Mouse (Mus musculus) myocyte (in vitro differentiated cells): ENCODE measurements around the gene Olfr554.
"Not testable (repeated sequence)": the region's sequence is repeated elsewhere in the genome, so short reads cannot be mapped to it uniquely, and the experiment has no call there.

Experiments
- CEBPB ChIP-seq: IDR thresholded peaks from 2 replicates; pipeline ENCODE4 v1.6.1; 2011; ENCODE audit warnings: mild to moderate bottlenecking, moderate library complexity; ENCODE audit not compliant: poor library complexity, insufficient read depth, severe bottlenecking
- E2F4 ChIP-seq: IDR thresholded peaks from one replicate; pipeline ENCODE4 v1.6.1; 2011; ENCODE audit warnings: mild to moderate bottlenecking, control low read depth, moderate library complexity; ENCODE audit not compliant: insufficient read depth
- MAX ChIP-seq: IDR thresholded peaks from one replicate; pipeline ENCODE4 v1.6.1; 2011; ENCODE audit warnings: low read depth, mild to moderate bottlenecking, control low read depth
- MYOD1 ChIP-seq, 3 experiments: IDR thresholded peaks; one replicate each; pipeline ENCODE4 v1.6.1; 2011; ENCODE audit warnings: control low read depth in 2 of 3, low read depth in 2 of 3, mild to moderate bottlenecking in 2 of 3, moderate library complexity in 1 of 3; ENCODE audit not compliant: insufficient read length in 2 of 3, control insufficient read depth in 1 of 3
- MYOG ChIP-seq, 3 experiments: IDR thresholded peaks; one replicate each; pipeline ENCODE4 v1.6.1; 2011; ENCODE audit warnings: control low read depth in 2 of 3, low read depth in 2 of 3, mild to moderate bottlenecking in 2 of 3; ENCODE audit not compliant: insufficient read length in 2 of 3, control insufficient read depth in 1 of 3, insufficient read depth in 1 of 3
- POLR2A ChIP-seq: IDR thresholded peaks from one replicate; pipeline ENCODE4 v1.6.1; 2011; ENCODE audit warnings: low read depth, mild to moderate bottlenecking, control low read depth, moderate library complexity; ENCODE audit not compliant: insufficient read length
- TCF12 ChIP-seq: IDR thresholded peaks from one replicate; pipeline ENCODE4 v1.6.1; 2011; ENCODE audit warnings: mild to moderate bottlenecking, control low read depth; ENCODE audit not compliant: poor library complexity, insufficient read depth, severe bottlenecking
- USF1 ChIP-seq: IDR thresholded peaks from one replicate; pipeline ENCODE4 v1.6.1; 2011; ENCODE audit warnings: low read depth, mild to moderate bottlenecking, control low read depth, moderate library complexity

GRCm38 (mm10) chr7:102620368-102620767, 17.9 kb upstream of the Olfr554 start:
- TF ChIP-seq MAX; CEBPB; TCF12; POLR2A; E2F4; MYOG (IDR thresholded peaks at IDR 0.05; ENCODE audit: control insufficient read depth in 1 of 3, insufficient read depth in 1 of 3, insufficient read length in 2 of 3, low read depth in 2 of 3); MYOD1 (IDR thresholded peaks at IDR 0.05; ENCODE audit: control insufficient read depth in 1 of 3, insufficient read length in 2 of 3, low read depth in 2 of 3); USF1: not testable (repeated sequence)
